Mouse (Mus musculus) embryonic facial prominence, embryonic 14.5 days (tissue): ENCODE results near the gene Dok3. TPM values are rescaled to one million over a fixed set of nuclear protein-coding genes. Genes with fewer than 3 reads are reported as not detected.

Source experiments
- ATAC-seq: fragments of 200-750 bp; cut with Nextera tagmentation; 2 replicates; pipeline ENCODE4 v1.8.0; 2017; ENCODE audit warnings: low read depth, moderate number of reproducible peaks, moderate TSS enrichment
- DNase-seq: peaks from one replicate; pipeline ENCODE4 v3.0.0-alpha.2; 2015; ENCODE audit warnings: low spot score
- H3K27ac ChIP-seq: fragments of 300-500 bp; sonication (generic); replicated peaks from 2 replicates; pipeline ENCODE4 v1.5.1; 2014; ENCODE audit warnings: low read depth, mild to moderate bottlenecking, low read length, moderate library complexity
- H3K27me3 ChIP-seq: fragments of 300-500 bp; sonication (generic); replicated peaks from 2 replicates; pipeline ENCODE4 v1.6.1; 2014; ENCODE audit warnings: low read length; ENCODE audit not compliant: control insufficient read depth, insufficient read depth
- H3K36me3 ChIP-seq: fragments of 300-500 bp; sonication (generic); 2 replicates; pipeline ENCODE4 v1.6.1; 2014; ENCODE audit warnings: low read length, mixed read lengths; ENCODE audit not compliant: control insufficient read depth, insufficient read depth
- H3K4me1 ChIP-seq: fragments of 300-500 bp; sonication (generic); 2 replicates; pipeline ENCODE4 v1.6.1; 2014; ENCODE audit warnings: antibody characterized with exemption, low read length; ENCODE audit not compliant: control insufficient read depth, insufficient read depth
- H3K4me2 ChIP-seq: fragments of 300-500 bp; sonication (generic); 2 replicates; pipeline ENCODE4 v1.6.1; 2014; ENCODE audit warnings: low read depth, mild to moderate bottlenecking, low read length, moderate library complexity, mixed read lengths
- H3K4me3 ChIP-seq: fragments of 300-500 bp; sonication (generic); 2 replicates; pipeline ENCODE4 v1.5.1; 2014; ENCODE audit warnings: low read depth, mild to moderate bottlenecking, low read length
- H3K9ac ChIP-seq: fragments of 300-500 bp; sonication (generic); 2 replicates; pipeline ENCODE4 v1.6.1; 2014; ENCODE audit warnings: low read depth, mild to moderate bottlenecking, low read length, moderate library complexity, mixed read lengths
- H3K9me3 ChIP-seq: fragments of 300-500 bp; sonication (generic); 2 replicates; pipeline ENCODE4 v1.6.1; 2016; ENCODE audit warnings: low read length; ENCODE audit not compliant: control insufficient read depth
- WGBS: fragments of 180-500 bp; shearing (Covaris S2); extraction: QIAGEN DNeasy Blood & Tissue Kit; methylation state at CpG from one replicate; pipeline ENCODE4 v1.1.7; 2014; 5-methylcytosine and 5-hydroxymethylcytosine counted together
- polyA plus RNA-seq: library from polyadenylated mRNA; unstranded; fragments of >200 nt; fragmentation: Nextera tagmentation; extraction: Ambion mirVana; gene quantifications from 2 replicates; pipeline ENCODE4 v1.2.1, GENCODE M21; 2014

The Dok3 gene
- polyA plus RNA-seq, 1 experiment from 2014 or later = 3.8 TPM

- Histone ChIP-seq H3K9ac (0 out of 2 replicates have a peak overlapping the region, but pooled peaks have one; percentile 6), H3K9me3 (no peaks in the 10 kb centered on the region), H3K4me1 (peaks cover 35% of the 10 kb centered on the region), H3K4me2 (peak overlapping the region; percentile 60; the same call in 1 of the 2 replicates), H3K27me3 (no peaks in the 10 kb centered on the region), H3K36me3 (peaks cover 42% of the 10 kb centered on the region), H3K27ac (no peak overlapping the region), H3K4me3 (no peak overlapping the region)
- 45% methylated on average over 15 of the region's 15 CpGs for WGBS
- DNase-seq (peak; percentile 61), ATAC-seq (peak; percentile 19; the same call in 1 of the 2 replicates)
Measured at GRCm38 (mm10) chr13:55483593-55483992, 45.5 kb downstream of the Dok3 start.

GRCm38 (mm10) chr13:55483071-55483470 is 46.0 kb downstream of the Dok3 start:
- WGBS = 32% methylated on average over 9 of the region's 9 CpGs
- peaks cover 33% of the 10 kb centered on the region for H3K4me1 ChIP-seq
- DNase-seq (no peak), ATAC-seq (no peak)
- no peak overlapping the region for H3K4me3 ChIP-seq
- peak overlapping the region; percentile 60; the same call in 1 of the 2 replicates for H3K4me2 ChIP-seq
- H3K9me3 ChIP-seq = no peaks in the 10 kb centered on the region
- no peaks in the 10 kb centered on the region for H3K27me3 ChIP-seq
- H3K27ac ChIP-seq = no peak overlapping the region; the same call in 1 of the 2 replicates
- peak overlapping the region; percentile 6; the same call in 1 of the 2 replicates for H3K9ac ChIP-seq
- peaks cover 45% of the 10 kb centered on the region for H3K36me3 ChIP-seq

GRCm38 (mm10) chr13:55482542-55482941 is 46.6 kb downstream of the Dok3 start:
- Histone ChIP-seq H3K9ac (peak overlapping the region; percentile 6; the same call in 1 of the 2 replicates), H3K4me2 (no peak overlapping the region), H3K4me1 (peaks cover 32% of the 10 kb centered on the region), H3K36me3 (peaks cover 51% of the 10 kb centered on the region), H3K9me3 (no peaks in the 10 kb centered on the region), H3K4me3 (no peak overlapping the region), H3K27ac (no peak overlapping the region; the same call in 1 of the 2 replicates), H3K27me3 (no peaks in the 10 kb centered on the region)
- DNase-seq (no peak), ATAC-seq (no peak)
- WGBS = 60% methylated on average over 7 of the region's 7 CpGs

- no peak for DNase-seq
- H3K9ac ChIP-seq = no peak overlapping the region
- H3K27ac ChIP-seq = no peak overlapping the region
- peaks cover 14% of the 10 kb centered on the region for H3K4me1 ChIP-seq
- H3K9me3 ChIP-seq = no peaks in the 10 kb centered on the region
- no peaks in the 10 kb centered on the region for H3K27me3 ChIP-seq
- no peak for ATAC-seq
- H3K4me3 ChIP-seq = no peak overlapping the region
- peaks cover 77% of the 10 kb centered on the region for H3K36me3 ChIP-seq
- no peak overlapping the region for H3K4me2 ChIP-seq
Measured at GRCm38 (mm10) chr13:55479929-55480328, 49.2 kb downstream of the Dok3 start.

- DNase-seq (no peak), ATAC-seq (no peak)
- H3K4me3 ChIP-seq = no peak overlapping the region
- H3K36me3 ChIP-seq = peaks cover 86% of the 10 kb centered on the region
- peaks cover 8% of the 10 kb centered on the region for H3K4me1 ChIP-seq
- no peak overlapping the region for H3K4me2 ChIP-seq
- no peak overlapping the region for H3K9ac ChIP-seq
- 85% methylated on average over 7 of the region's 7 CpGs for WGBS
- no peak overlapping the region; the same call in 1 of the 2 replicates for H3K27ac ChIP-seq
- H3K9me3 ChIP-seq = no peaks in the 10 kb centered on the region
- no peaks in the 10 kb centered on the region for H3K27me3 ChIP-seq
Measured at GRCm38 (mm10) chr13:55479008-55479407, 50.1 kb downstream of the Dok3 start.

- Histone ChIP-seq H3K27ac (no peak overlapping the region), H3K9ac (no peak overlapping the region), H3K4me1 (peaks cover 3% of the 10 kb centered on the region), H3K36me3 (peaks cover 90% of the 10 kb centered on the region), H3K4me2 (no peak overlapping the region), H3K9me3 (no peaks in the 10 kb centered on the region), H3K4me3 (no peak overlapping the region), H3K27me3 (no peaks in the 10 kb centered on the region)
- WGBS = 60% methylated on average over 5 of the region's 5 CpGs
- ATAC-seq (no peak), DNase-seq (no peak)
Measured at GRCm38 (mm10) chr13:55478036-55478435, 51.1 kb downstream of the Dok3 start.

GRCm38 (mm10) chr13:55477492-55477891 is 51.6 kb downstream of the Dok3 start:
- H3K9ac ChIP-seq = no peak overlapping the region
- peaks cover 87% of the 10 kb centered on the region for H3K36me3 ChIP-seq
- H3K27me3 ChIP-seq = no peaks in the 10 kb centered on the region
- no peak overlapping the region for H3K27ac ChIP-seq
- H3K9me3 ChIP-seq = no peaks in the 10 kb centered on the region
- no peak overlapping the region for H3K4me2 ChIP-seq
- 79% methylated on average over 13 of the region's 16 CpGs for WGBS
- DNase-seq = no peak
- no peak for ATAC-seq
- H3K4me3 ChIP-seq = no peak overlapping the region
- peaks cover 5% of the 10 kb centered on the region; the same call in 1 of the 2 replicates for H3K4me1 ChIP-seq

- no peak overlapping the region for H3K27ac ChIP-seq
- H3K4me3 ChIP-seq = no peak overlapping the region
- no peaks in the 10 kb centered on the region for H3K9me3 ChIP-seq
- 94% methylated on average over 7 of the region's 8 CpGs for WGBS
- DNase-seq = no peak
- no peak for ATAC-seq
- peaks cover 5% of the 10 kb centered on the region; the same call in 1 of the 2 replicates for H3K4me1 ChIP-seq
- H3K36me3 ChIP-seq = peaks cover 75% of the 10 kb centered on the region
- H3K9ac ChIP-seq = no peak overlapping the region
- H3K27me3 ChIP-seq = no peaks in the 10 kb centered on the region
- H3K4me2 ChIP-seq = no peak overlapping the region
Measured at GRCm38 (mm10) chr13:55476256-55476655, 52.8 kb downstream of the Dok3 start.

GRCm38 (mm10) chr13:55475750-55476149 is 53.3 kb downstream of the Dok3 start:
- ATAC-seq = no peak

More at GRCm38 (mm10) chr13:55475750-55476149, 53.3 kb downstream of the Dok3 start:
- no peak overlapping the region for H3K4me3 ChIP-seq
- H3K9me3 ChIP-seq = no peaks in the 10 kb centered on the region
- no peaks in the 10 kb centered on the region for H3K27me3 ChIP-seq
- peaks cover 10% of the 10 kb centered on the region for H3K4me1 ChIP-seq
- H3K36me3 ChIP-seq = peaks cover 70% of the 10 kb centered on the region
- H3K9ac ChIP-seq = no peak overlapping the region
- no peak overlapping the region for H3K4me2 ChIP-seq
- 93% methylated on average over 5 of the region's 5 CpGs for WGBS
- no peak for DNase-seq
- no peak overlapping the region for H3K27ac ChIP-seq
